Mouse (Mus musculus): ENCODE results near the gene Ttc26. TPM values are rescaled to one million over a fixed set of nuclear protein-coding genes. Genes with fewer than 3 reads are reported as not detected.

Ttc26 gene
- total RNA-seq (2014; rRNA removed), result 9.1 and 10.1 TPM in 2 replicates
- polyA plus RNA-seq (2015; fragmentation: Nextera tagmentation; extraction: Ambion mirVana), result 2.2 and 4.0 TPM in 2 replicates

DNA sequence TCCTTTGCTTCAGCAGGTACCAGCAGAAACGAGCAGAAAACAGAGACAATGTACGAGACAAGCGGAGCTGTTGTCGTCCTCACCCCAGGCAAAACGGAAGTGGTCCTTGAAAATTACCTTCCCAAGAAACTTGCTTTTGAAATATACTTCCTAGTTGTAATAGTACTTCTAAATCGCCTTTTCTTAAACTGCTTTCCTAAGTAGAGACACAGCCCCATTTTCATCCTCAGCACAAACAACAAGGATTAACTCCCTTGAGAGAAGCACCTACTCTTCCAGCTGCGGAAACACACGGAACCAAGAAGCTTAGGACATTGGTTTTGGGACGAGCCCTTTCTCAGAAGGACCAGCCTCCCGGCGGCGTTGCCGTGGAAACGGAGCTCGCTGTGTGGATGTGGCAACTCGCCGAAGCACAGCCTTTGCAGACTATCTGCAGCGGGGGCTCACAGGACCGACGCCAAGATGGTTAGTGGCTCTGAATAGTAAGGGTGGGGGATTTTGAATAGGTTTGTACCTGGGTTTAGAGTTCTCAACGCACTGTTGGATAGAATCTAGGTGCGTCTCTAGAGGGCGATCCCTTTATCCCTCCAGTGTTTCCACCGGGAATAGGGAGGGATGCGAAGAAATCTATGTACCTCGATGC is at the start of gene Ttc26:
Gene Ttc26, plus strand, starts transcription at position 341 of the 643 bp plus-strand sequence.
- peak; percentile 25; the same call in 1 of the 2 replicates for TF ChIP-seq CTCF (IDR thresholded peaks at IDR 0.05; ENCODE audit: low read depth)
- H3K36me3 ChIP-seq (ENCODE audit: insufficient read depth), result peaks cover 7% of the 10 kb centered on the region; the same call in 1 of the 2 replicates
- peaks cover 6% of the 10 kb centered on the region; the same call in 1 of the 2 replicates for H3K4me1 ChIP-seq (ENCODE audit: insufficient read depth)
- peak within 1 kb of the TSS; percentile 81 for H3K27ac ChIP-seq (ENCODE audit: low read depth, low read length)
- ATAC-seq (peak; percentile 97), DNase-seq (peak; percentile 97)
- H3K9ac ChIP-seq, result peak within 1 kb of the TSS; percentile 66
- no peaks in the 10 kb centered on the region for H3K27me3 ChIP-seq (ENCODE audit: insufficient read depth, low read length)
- WGBS, result under 1% methylated on average over 26 of the region's 26 CpGs
- H3K4me3 ChIP-seq (ENCODE audit: low read depth, low read length), result peak within 1 kb of the TSS; percentile 77
- H3K9me3 ChIP-seq (ENCODE audit: low read length), result no peaks in the 10 kb centered on the region
- H3K4me2 ChIP-seq (ENCODE audit: low read depth), result peak within 1 kb of the TSS; percentile 62

DNA sequence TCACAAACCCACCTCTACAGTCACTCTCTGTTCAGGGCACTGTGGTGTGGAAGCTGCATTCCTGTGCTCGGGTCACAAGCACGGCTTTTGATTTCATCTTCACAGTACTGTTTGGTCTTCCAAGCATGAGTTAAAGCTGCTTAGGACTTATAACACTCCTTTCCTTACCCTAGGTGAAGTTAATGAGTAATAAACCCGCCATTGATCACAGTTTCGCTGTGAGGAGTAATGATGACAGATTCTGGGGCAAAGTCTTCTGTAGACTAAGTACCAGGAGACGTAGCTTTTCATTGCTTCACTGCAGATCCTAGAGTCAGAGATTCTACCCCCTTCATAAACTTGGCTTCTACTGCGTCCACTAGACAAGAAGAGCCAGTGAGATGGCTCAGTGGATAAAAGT is 46.0 kb upstream of the Ttc26 start:
- no peak overlapping the region for H3K27ac ChIP-seq (ENCODE audit: low read depth, low read length)
- no peak for TF ChIP-seq CTCF (IDR thresholded peaks at IDR 0.05; ENCODE audit: low read depth)
- no peaks in the 10 kb centered on the region for H3K9me3 ChIP-seq (ENCODE audit: low read length)
- H3K9ac ChIP-seq, result no peak overlapping the region
- H3K27me3 ChIP-seq (ENCODE audit: insufficient read depth, low read length), result no peaks in the 10 kb centered on the region
- H3K36me3 ChIP-seq (ENCODE audit: insufficient read depth), result no peaks in the 10 kb centered on the region
- WGBS, result 91% methylated on average over 6 of the region's 6 CpGs
- no peak for ATAC-seq
- no peak for DNase-seq
- H3K4me2 ChIP-seq (ENCODE audit: low read depth), result no peak overlapping the region
- H3K4me3 ChIP-seq (ENCODE audit: low read depth, low read length), result no peak overlapping the region
- no peaks in the 10 kb centered on the region for H3K4me1 ChIP-seq (ENCODE audit: insufficient read depth)

DNA sequence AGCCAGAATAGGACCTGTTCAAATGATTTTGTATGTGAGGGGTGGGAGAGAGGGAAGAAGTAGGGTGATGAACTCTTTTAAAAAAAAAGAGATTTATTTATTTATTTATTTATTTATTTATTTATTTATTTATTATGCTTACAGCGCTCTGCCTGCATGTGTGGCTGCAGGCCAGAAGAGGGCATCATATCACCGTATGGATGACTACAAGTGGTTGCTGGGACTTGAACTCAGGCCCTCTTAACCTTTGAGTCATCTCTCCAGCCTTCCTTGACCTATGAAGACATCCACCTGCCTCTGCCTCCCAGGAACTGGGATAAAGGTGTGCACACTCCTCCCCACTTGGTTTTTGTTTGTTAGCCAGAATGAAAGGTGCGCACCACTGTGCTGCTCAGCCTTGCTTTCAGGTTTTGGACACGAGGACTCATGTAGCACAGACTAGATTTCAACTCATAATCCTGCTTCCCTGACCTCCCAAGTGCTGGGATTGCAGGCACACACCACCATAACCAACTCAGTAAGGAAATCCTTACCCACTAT is 44.0 kb upstream of the Ttc26 start:
- Histone ChIP-seq H3K27ac (ENCODE audit: low read depth, low read length) (no peak overlapping the region), H3K27me3 (ENCODE audit: insufficient read depth, low read length) (no peaks in the 10 kb centered on the region), H3K4me1 (ENCODE audit: insufficient read depth) (no peaks in the 10 kb centered on the region), H3K4me3 (ENCODE audit: low read depth, low read length) (no peak overlapping the region), H3K36me3 (ENCODE audit: insufficient read depth) (no peaks in the 10 kb centered on the region), H3K9me3 (ENCODE audit: low read length) (no peaks in the 10 kb centered on the region), H3K4me2 (ENCODE audit: low read depth) (no peak overlapping the region), H3K9ac (no peak overlapping the region)
- no peak for ATAC-seq
- no peak for TF ChIP-seq CTCF (IDR thresholded peaks at IDR 0.05; ENCODE audit: low read depth)
- no peak for DNase-seq
- WGBS, result 86% methylated on average over 4 of the region's 4 CpGs

DNA sequence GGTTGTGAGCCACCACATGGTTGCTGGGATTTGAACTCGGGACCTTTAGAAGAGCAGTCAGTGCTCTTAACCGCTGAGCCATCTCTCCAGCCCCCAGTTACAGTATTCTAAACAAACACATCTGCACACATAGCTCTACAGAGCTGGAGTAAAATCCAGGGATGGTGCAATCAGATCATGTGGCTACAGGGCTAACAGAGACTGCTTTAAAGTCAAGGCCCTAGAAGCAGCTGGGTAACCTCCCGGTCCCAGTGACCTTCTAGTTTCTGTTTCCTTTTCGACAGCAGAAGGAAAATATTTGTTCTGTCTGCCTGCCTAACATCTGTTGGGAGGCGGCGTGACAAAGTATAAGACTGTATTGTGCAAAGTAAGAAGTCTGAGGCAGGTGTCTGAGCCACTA is 43.3 kb upstream of the Ttc26 start:
- Histone ChIP-seq H3K27ac (ENCODE audit: low read depth, low read length) (no peak overlapping the region), H3K27me3 (ENCODE audit: insufficient read depth, low read length) (no peaks in the 10 kb centered on the region), H3K4me2 (ENCODE audit: low read depth) (no peak overlapping the region), H3K4me3 (ENCODE audit: low read depth, low read length) (no peak overlapping the region), H3K9ac (no peak overlapping the region), H3K9me3 (ENCODE audit: low read length) (no peaks in the 10 kb centered on the region), H3K36me3 (ENCODE audit: insufficient read depth) (no peaks in the 10 kb centered on the region), H3K4me1 (ENCODE audit: insufficient read depth) (no peaks in the 10 kb centered on the region)
- no peak for DNase-seq
- ATAC-seq, result no peak
- WGBS, result 88% methylated on average over 6 of the region's 6 CpGs
- TF ChIP-seq CTCF (IDR thresholded peaks at IDR 0.05; ENCODE audit: low read depth), result no peak

DNA sequence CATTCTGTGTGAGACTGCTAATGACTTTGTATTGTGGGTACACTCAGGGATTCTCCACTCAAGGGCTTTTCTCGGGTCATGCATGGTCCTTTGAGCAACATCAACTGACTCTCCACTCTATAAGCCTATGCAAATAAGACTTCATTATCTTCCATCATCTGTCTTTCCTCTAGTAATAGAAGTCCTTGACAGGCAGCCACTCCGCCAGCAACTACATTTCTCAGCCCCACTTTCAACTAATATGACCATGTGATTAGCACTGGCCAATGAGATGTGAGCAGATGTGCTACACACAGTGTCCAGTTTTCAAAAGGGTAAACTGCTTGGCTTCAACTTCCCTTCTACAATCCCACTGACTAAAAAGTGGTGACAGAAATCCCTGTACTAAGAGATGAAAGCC is 42.2 kb upstream of the Ttc26 start:
- H3K27me3 ChIP-seq (ENCODE audit: insufficient read depth, low read length), result no peaks in the 10 kb centered on the region
- no peaks in the 10 kb centered on the region for H3K9me3 ChIP-seq (ENCODE audit: low read length)
- no peak overlapping the region for H3K4me2 ChIP-seq (ENCODE audit: low read depth)
- no peak overlapping the region for H3K27ac ChIP-seq (ENCODE audit: low read depth, low read length)
- no peak overlapping the region for H3K4me3 ChIP-seq (ENCODE audit: low read depth, low read length)
- ATAC-seq (no peak), DNase-seq (no peak)
- H3K4me1 ChIP-seq (ENCODE audit: insufficient read depth), result no peaks in the 10 kb centered on the region
- TF ChIP-seq CTCF (IDR thresholded peaks at IDR 0.05; ENCODE audit: low read depth), result no peak
- H3K36me3 ChIP-seq (ENCODE audit: insufficient read depth), result no peaks in the 10 kb centered on the region
- no peak overlapping the region for H3K9ac ChIP-seq
- 67% methylated on average over 2 of the region's 2 CpGs for WGBS

DNA sequence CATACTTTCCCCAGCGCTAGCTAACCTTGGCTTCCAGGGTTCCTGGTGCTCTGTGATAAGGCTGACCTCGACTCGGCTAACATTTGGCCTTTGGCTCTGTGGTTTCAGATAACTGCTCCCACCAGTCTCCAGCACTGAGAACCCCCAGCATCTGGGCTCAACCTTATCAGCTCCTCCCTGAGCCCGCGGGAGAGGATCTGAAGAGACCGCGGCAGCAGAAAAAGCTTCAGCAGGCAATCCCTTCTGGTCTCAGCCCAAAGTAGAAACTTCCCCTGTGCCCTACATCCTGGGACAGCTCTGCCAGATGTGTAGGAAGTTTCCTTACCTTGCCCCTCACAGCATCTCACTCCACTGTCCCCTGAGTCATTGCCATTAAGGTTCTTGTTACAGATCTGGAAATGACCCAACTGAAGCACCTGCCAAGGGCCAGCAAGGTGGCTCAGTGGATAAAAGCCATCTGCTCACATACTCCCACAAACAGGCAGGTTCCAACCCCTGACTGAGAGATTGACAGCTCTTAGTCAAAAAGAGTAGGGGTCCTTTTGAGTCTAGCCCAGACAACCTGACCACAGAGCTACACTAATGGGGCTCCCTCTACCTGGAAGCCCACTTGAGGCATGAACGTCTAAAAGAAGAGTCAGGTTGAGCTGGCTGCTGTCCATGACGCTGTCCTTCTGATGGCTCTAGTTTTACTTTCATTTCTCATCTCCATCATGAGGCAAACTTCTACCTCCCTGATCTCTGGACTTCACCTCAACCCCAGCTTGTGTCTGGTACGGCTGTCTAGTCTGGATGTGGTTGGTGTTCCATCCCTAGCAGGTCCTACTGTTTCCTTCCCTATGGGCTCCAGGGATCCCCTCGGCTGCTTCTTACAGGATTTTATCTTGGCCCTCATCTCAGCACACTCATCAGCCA is 39.3 kb upstream of the Ttc26 start:
- Histone ChIP-seq H3K9ac (no peak overlapping the region), H3K27me3 (ENCODE audit: insufficient read depth, low read length) (no peaks in the 10 kb centered on the region), H3K4me2 (ENCODE audit: low read depth) (no peak overlapping the region), H3K27ac (ENCODE audit: low read depth, low read length) (no peak overlapping the region), H3K36me3 (ENCODE audit: insufficient read depth) (no peaks in the 10 kb centered on the region), H3K4me3 (ENCODE audit: low read depth, low read length) (no peak overlapping the region), H3K9me3 (ENCODE audit: low read length) (no peaks in the 10 kb centered on the region), H3K4me1 (ENCODE audit: insufficient read depth) (no peaks in the 10 kb centered on the region)
- TF ChIP-seq CTCF (IDR thresholded peaks at IDR 0.05; ENCODE audit: low read depth), result no peak
- DNase-seq (no peak), ATAC-seq (no peak)
- 84% methylated on average over 11 of the region's 11 CpGs for WGBS

DNA sequence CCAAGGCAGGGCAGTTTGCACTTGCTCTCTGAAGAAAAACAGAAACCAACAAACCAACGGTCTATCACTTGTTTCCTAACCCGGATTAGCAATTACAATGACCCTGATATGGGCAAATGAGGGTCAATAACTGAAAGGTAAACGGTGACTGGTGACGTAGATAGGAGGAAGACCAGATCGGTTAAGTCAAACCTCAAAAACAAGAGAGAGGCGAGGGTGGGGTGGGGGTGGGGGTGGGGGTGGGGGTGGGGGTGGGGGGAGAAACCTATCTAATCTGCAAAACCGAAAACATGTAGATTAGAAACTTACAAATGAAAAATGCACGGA is 38.6 kb upstream of the Ttc26 start:
- no peak for TF ChIP-seq CTCF (IDR thresholded peaks at IDR 0.05; ENCODE audit: low read depth)
- H3K4me3 ChIP-seq (ENCODE audit: low read depth, low read length), result no peak overlapping the region
- WGBS, result 84% methylated on average over 8 of the region's 8 CpGs

More for the DNA sequence above, 38.6 kb upstream of the Ttc26 start:
- Histone ChIP-seq H3K9ac (no peak overlapping the region), H3K4me2 (ENCODE audit: low read depth) (no peak overlapping the region), H3K27me3 (ENCODE audit: insufficient read depth, low read length) (no peaks in the 10 kb centered on the region), H3K27ac (ENCODE audit: low read depth, low read length) (no peak overlapping the region), H3K4me1 (ENCODE audit: insufficient read depth) (no peaks in the 10 kb centered on the region), H3K9me3 (ENCODE audit: low read length) (no peaks in the 10 kb centered on the region), H3K36me3 (ENCODE audit: insufficient read depth) (no peaks in the 10 kb centered on the region)
- ATAC-seq (no peak), DNase-seq (no peak)
